ENCODE assay signal across 8 mouse cellular contexts in genomic region chr5:137611245-137611602, GRCm38 (mm10). TPM values are rescaled to one million over a fixed set of nuclear protein-coding genes. Genes with fewer than 3 reads are reported as not detected.
DNase-seq lines count a peak whose midpoint lies in the region; ATAC-seq and TF ChIP-seq lines count a peak whose summit lies in the region.

No protein-coding gene starts in this region.

- no peak for TF ChIP-seq EP300 in heart, postnatal 0 days (IDR thresholded peaks at IDR 0.05; ENCODE audit: low read depth)

- H3K4me2 ChIP-seq in heart, postnatal 0 days (ENCODE audit: low read depth, low read length): peak overlapping the region; percentile 53
- no peak overlapping the region for H3K4me2 ChIP-seq in midbrain, embryonic 13.5 days (replicated peaks)

- peaks cover 21% of the 10 kb centered on the region for H3K27me3 ChIP-seq in embryonic facial prominence, embryonic 10.5 days (replicated peaks; ENCODE audit: low read depth, poor library complexity, severe bottlenecking)
- H3K27me3 ChIP-seq in heart, postnatal 0 days (ENCODE audit: control insufficient read depth, insufficient read depth, low read length): no peaks in the 10 kb centered on the region
- H3K27me3 ChIP-seq in midbrain, embryonic 13.5 days: peaks cover 29% of the 10 kb centered on the region

- peak overlapping the region; percentile 57 for H3K4me3 ChIP-seq in embryonic facial prominence, embryonic 10.5 days
- peak overlapping the region; percentile 35 for H3K4me3 ChIP-seq in heart, postnatal 0 days (ENCODE audit: low read depth, low read length)
- H3K4me3 ChIP-seq in midbrain, embryonic 13.5 days (replicated peaks): no peak overlapping the region

- TF ChIP-seq CTCF in heart, postnatal 0 days (IDR thresholded peaks at IDR 0.05; ENCODE audit: low read depth): no peak

- peak overlapping the region; percentile 97 for H3K27ac ChIP-seq in embryonic facial prominence, embryonic 10.5 days (replicated peaks)
- H3K27ac ChIP-seq in heart, postnatal 0 days (ENCODE audit: low read depth): peak overlapping the region; percentile 92
- peak overlapping the region; percentile 47 for H3K27ac ChIP-seq in midbrain, embryonic 13.5 days

- no peaks in the 10 kb centered on the region for H3K9me3 ChIP-seq in embryonic facial prominence, embryonic 10.5 days
- no peaks in the 10 kb centered on the region for H3K9me3 ChIP-seq in heart, postnatal 0 days (replicated peaks; ENCODE audit: control insufficient read depth, low read length)
- H3K9me3 ChIP-seq in midbrain, embryonic 13.5 days: no peaks in the 10 kb centered on the region

- peak overlapping the region; percentile 51 for H3K9ac ChIP-seq in heart, postnatal 0 days (replicated peaks; ENCODE audit: low read depth, low read length)
- H3K9ac ChIP-seq in midbrain, embryonic 13.5 days (replicated peaks): peak overlapping the region; percentile 52

- peaks cover 69% of the 10 kb centered on the region for H3K4me1 ChIP-seq in embryonic facial prominence, embryonic 10.5 days
- H3K4me1 ChIP-seq in heart, postnatal 0 days (ENCODE audit: control insufficient read depth, insufficient read depth): peaks cover 31% of the 10 kb centered on the region
- H3K4me1 ChIP-seq in midbrain, embryonic 13.5 days (replicated peaks): peaks cover 38% of the 10 kb centered on the region

- ATAC-seq in heart, postnatal 0 days (ENCODE audit: insufficient read depth, low read depth): peak; percentile 61
- ATAC-seq in midbrain, embryonic 13.5 days: no peak
- no peak for ATAC-seq in megakaryocyte, adult 5-6 weeks (ENCODE audit: poor library complexity, severe bottlenecking)

- peaks cover 23% of the 10 kb centered on the region for H3K36me3 ChIP-seq in embryonic facial prominence, embryonic 10.5 days (replicated peaks)
- H3K36me3 ChIP-seq in heart, postnatal 0 days (replicated peaks; ENCODE audit: control insufficient read depth, insufficient read depth, low read length): peaks cover 12% of the 10 kb centered on the region
- no peaks in the 10 kb centered on the region for H3K36me3 ChIP-seq in midbrain, embryonic 13.5 days

- 14% methylated on average over 6 of the region's 6 CpGs for WGBS in embryonic facial prominence, embryonic 10.5 days
- 6% methylated on average over 6 of the region's 6 CpGs for WGBS in heart, postnatal 0 days
- WGBS in midbrain, embryonic 13.5 days: 26% methylated on average over 6 of the region's 6 CpGs

- peak; percentile 86 for DNase-seq in adipocyte (ENCODE audit: low spot score)
- peak; percentile 93 for DNase-seq in embryonic facial prominence, embryonic 10.5 days (ENCODE audit: low spot score)
- DNase-seq in heart, postnatal 0 days (ENCODE audit: low spot score): peak; percentile 55
- peak; percentile 46 to 73 for DNase-seq in kidney, postnatal 25 days
- DNase-seq in frontal cortex, adult 2 months (ENCODE audit: extremely low spot score in 1 of 2, low spot score in 1 of 2): no peak
- no peak for DNase-seq in right cerebral cortex, postnatal 14 days

RNA-seq across cellular contexts. Expression of gene Pcolce, which starts 2.4 kb away (rescaled TPM):
- polyA plus RNA-seq in embryonic facial prominence, embryonic 10.5 days (2016; fragmentation: Nextera tagmentation; extraction: Ambion mirVana): 122 and 128 TPM in 2 replicates
- 172 and 201 TPM in 2 replicates for total RNA-seq in heart, postnatal 0 days (2014; rRNA removed; ENCODE audit: low replicate concordance)
- 116 and 122 TPM in 2 replicates for polyA plus RNA-seq in heart, postnatal 0 days (2015; fragmentation: Nextera tagmentation; extraction: Ambion mirVana)
- 9.0 and 10.5 TPM in 2 replicates for polyA plus RNA-seq in midbrain, embryonic 13.5 days (2015; fragmentation: Nextera tagmentation; extraction: Ambion mirVana)
- 0.40 and 1.0 TPM in 2 replicates for total RNA-seq in megakaryocyte, adult 5-6 weeks (2015)
- total RNA-seq in megakaryocyte, adult 5-6 weeks (2017): 0.51 TPM in 1 of 2 replicates, not detected in the other
- polyA plus RNA-seq in frontal cortex, adult 2 months (2012; rRNA removed): 14.3 and 17.0 TPM in 2 replicates

RNA-seq across cellular contexts. Expression of gene Mospd3, which starts 10.4 kb away (rescaled TPM):
- 15.9 and 17.2 TPM in 2 replicates for polyA plus RNA-seq in embryonic facial prominence, embryonic 10.5 days (2016; fragmentation: Nextera tagmentation; extraction: Ambion mirVana)
- total RNA-seq in heart, postnatal 0 days (2014; rRNA removed; ENCODE audit: low replicate concordance): 9.3 TPM in 1 of 2 replicates, not detected in the other
- polyA plus RNA-seq in heart, postnatal 0 days (2015; fragmentation: Nextera tagmentation; extraction: Ambion mirVana): 18.3 and 19.7 TPM in 2 replicates
- polyA plus RNA-seq in midbrain, embryonic 13.5 days (2015; fragmentation: Nextera tagmentation; extraction: Ambion mirVana): 37.6 and 43.1 TPM in 2 replicates
- 60.5 and 64.2 TPM in 2 replicates for total RNA-seq in megakaryocyte, adult 5-6 weeks (2015)
- total RNA-seq in megakaryocyte, adult 5-6 weeks (2017): 6.4 and 10.6 TPM in 2 replicates
- polyA plus RNA-seq in frontal cortex, adult 2 months (2012; rRNA removed): 46.1 and 59.6 TPM in 2 replicates

RNA-seq across cellular contexts. Expression of gene Fbxo24, which starts 17.6 kb away (rescaled TPM):
- 0.17 and 0.36 TPM in 2 replicates for polyA plus RNA-seq in embryonic facial prominence, embryonic 10.5 days (2016; fragmentation: Nextera tagmentation; extraction: Ambion mirVana)
- total RNA-seq in heart, postnatal 0 days (2014; rRNA removed; ENCODE audit: low replicate concordance): 0.65 TPM in 1 of 2 replicates, not detected in the other
- polyA plus RNA-seq in heart, postnatal 0 days (2015; fragmentation: Nextera tagmentation; extraction: Ambion mirVana): 0.11 and 0.16 TPM in 2 replicates
- 0.23 and 0.32 TPM in 2 replicates for polyA plus RNA-seq in midbrain, embryonic 13.5 days (2015; fragmentation: Nextera tagmentation; extraction: Ambion mirVana)
- 0.18 TPM in 1 of 2 replicates, not detected in the other for total RNA-seq in megakaryocyte, adult 5-6 weeks (2015)
- 0.37 TPM in 1 of 2 replicates, not detected in the other for total RNA-seq in megakaryocyte, adult 5-6 weeks (2017)
- polyA plus RNA-seq in frontal cortex, adult 2 months (2012; rRNA removed): 0.30 and 0.36 TPM in 2 replicates

RNA-seq across cellular contexts. Expression of gene Lrch4, which starts 17.7 kb away (rescaled TPM):
- polyA plus RNA-seq in embryonic facial prominence, embryonic 10.5 days (2016; fragmentation: Nextera tagmentation; extraction: Ambion mirVana): 36.7 and 46.5 TPM in 2 replicates
- total RNA-seq in heart, postnatal 0 days (2014; rRNA removed; ENCODE audit: low replicate concordance): 12.7 and 19.7 TPM in 2 replicates
- 15.9 and 17.8 TPM in 2 replicates for polyA plus RNA-seq in heart, postnatal 0 days (2015; fragmentation: Nextera tagmentation; extraction: Ambion mirVana)
- 18.7 and 21.4 TPM in 2 replicates for polyA plus RNA-seq in midbrain, embryonic 13.5 days (2015; fragmentation: Nextera tagmentation; extraction: Ambion mirVana)
- total RNA-seq in megakaryocyte, adult 5-6 weeks (2015): 76.5 and 93.0 TPM in 2 replicates
- total RNA-seq in megakaryocyte, adult 5-6 weeks (2017): 57.1 and 66.7 TPM in 2 replicates
- 15.6 and 19.9 TPM in 2 replicates for polyA plus RNA-seq in frontal cortex, adult 2 months (2012; rRNA removed)

RNA-seq across cellular contexts. Expression of gene Gm20605, which starts 17.8 kb away (rescaled TPM):
- 14.2 and 14.6 TPM in 2 replicates for polyA plus RNA-seq in embryonic facial prominence, embryonic 10.5 days (2016; fragmentation: Nextera tagmentation; extraction: Ambion mirVana)
- total RNA-seq in heart, postnatal 0 days (2014; rRNA removed; ENCODE audit: low replicate concordance): 1.6 and 5.3 TPM in 2 replicates
- polyA plus RNA-seq in heart, postnatal 0 days (2015; fragmentation: Nextera tagmentation; extraction: Ambion mirVana): 1.8 and 2.5 TPM in 2 replicates
- polyA plus RNA-seq in midbrain, embryonic 13.5 days (2015; fragmentation: Nextera tagmentation; extraction: Ambion mirVana): 9.2 and 9.9 TPM in 2 replicates
- total RNA-seq in megakaryocyte, adult 5-6 weeks (2015): 8.1 and 10.2 TPM in 2 replicates
- 5.7 and 18.8 TPM in 2 replicates for total RNA-seq in megakaryocyte, adult 5-6 weeks (2017)
- 13.3 and 14.4 TPM in 2 replicates for polyA plus RNA-seq in frontal cortex, adult 2 months (2012; rRNA removed)

Comparison
In these comparisons a context has a peak if more than half of its experiments do, and no peak if none do; other contexts are left out.
1. DNase-seq: peak in adipocyte (single experiment), embryonic facial prominence, embryonic 10.5 days (single experiment), heart, postnatal 0 days (single experiment) and kidney, postnatal 25 days (2 of 2); none in frontal cortex, adult 2 months (0 of 2) and right cerebral cortex, postnatal 14 days (single experiment).
2. H3K27ac ChIP-seq: peak in every context shown above with its lines; median percentile 97 in embryonic facial prominence, embryonic 10.5 days; 92 in heart, postnatal 0 days; 47 in midbrain, embryonic 13.5 days.